Mouse (Mus musculus): ENCODE results near the gene Gm13697. TPM values are rescaled to one million over a fixed set of nuclear protein-coding genes. Genes with fewer than 3 reads are reported as not detected.
"Not testable (repeated sequence)": the region's sequence is repeated elsewhere in the genome, so short reads cannot be mapped to it uniquely, and the experiment has no call there.

The Gm13697 gene
- polyA plus RNA-seq (2015; fragmentation: Nextera tagmentation; extraction: Ambion mirVana) = not detected in 2 replicates

DNA sequence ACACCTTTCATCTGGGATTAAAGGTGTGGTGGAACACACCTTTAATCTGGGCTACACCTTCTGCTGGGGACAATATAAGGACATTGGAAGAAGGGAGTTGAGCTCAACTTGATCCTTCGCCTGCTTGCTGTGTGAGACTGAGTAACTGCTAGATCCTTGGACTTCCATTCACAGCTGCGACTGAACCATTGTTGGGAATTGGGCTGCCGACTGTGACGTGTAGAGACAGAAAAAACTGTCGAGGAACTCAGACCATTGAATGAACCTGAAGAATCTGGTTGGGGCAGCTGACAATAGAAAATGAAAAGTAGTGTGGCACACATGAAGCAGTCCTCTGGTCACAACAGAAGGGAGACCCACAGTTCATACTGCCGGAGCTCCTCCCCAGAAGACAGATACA lies at the start of gene Gm13697:
TSS of gene Gm13697 (plus strand) at position 301 of the 400 bp plus-strand sequence.
- not testable (repeated sequence) for H3K27ac ChIP-seq (ENCODE audit: low read length); H3K9me3 ChIP-seq (replicated peaks; ENCODE audit: control insufficient read depth, low read length); H3K4me3 ChIP-seq (ENCODE audit: low read length); H3K4me2 ChIP-seq (ENCODE audit: low read depth, low read length); ATAC-seq (replicated peaks; ENCODE audit: extremely low read depth, insufficient read depth, low FRiP score); H3K4me1 ChIP-seq (ENCODE audit: control insufficient read depth, insufficient read depth, low read length); H3K36me3 ChIP-seq (ENCODE audit: control insufficient read depth, insufficient read depth); H3K9ac ChIP-seq (ENCODE audit: low read length); H3K27me3 ChIP-seq (ENCODE audit: control insufficient read depth, insufficient read depth, low read length)
- no CpG with 5 or more reads among the region's 6 CpGs for WGBS

DNA sequence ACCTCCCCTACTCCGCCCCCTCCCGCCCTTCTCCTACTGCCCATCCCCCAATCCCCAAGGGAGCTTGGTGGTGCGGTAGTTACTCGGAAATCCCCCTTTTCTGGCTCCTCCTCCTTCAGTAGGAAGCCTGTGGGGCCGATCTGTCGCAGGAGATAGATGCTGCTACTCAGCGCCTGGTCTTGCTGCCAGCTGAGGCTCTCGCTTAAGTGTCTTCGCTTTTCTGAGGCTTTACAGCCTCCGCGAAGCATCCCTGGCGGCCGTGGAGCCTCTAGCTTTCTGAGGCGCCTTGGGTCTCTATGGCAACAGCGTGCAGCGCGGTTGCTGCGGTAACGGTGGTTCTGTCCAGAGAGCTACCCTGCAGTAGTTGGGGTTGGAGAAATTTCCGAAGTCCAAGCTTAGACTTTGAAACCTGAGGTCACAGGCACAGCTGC lies 43.6 kb upstream of the Gm13697 start, which contains the start of gene Zswim2:
TSS of gene Zswim2 (minus strand) at position 298 of the 431 bp plus-strand sequence.
- Histone ChIP-seq H3K27me3 (ENCODE audit: control insufficient read depth, insufficient read depth, low read length) (no peaks in the 10 kb centered on the region), H3K4me2 (ENCODE audit: low read depth, low read length) (peak within 1 kb of the TSS; percentile 59), H3K9me3 (replicated peaks; ENCODE audit: control insufficient read depth, low read length) (no peaks in the 10 kb centered on the region), H3K27ac (ENCODE audit: low read length) (no peak within 1 kb of the TSS), H3K36me3 (ENCODE audit: control insufficient read depth, insufficient read depth) (no peaks in the 10 kb centered on the region), H3K9ac (ENCODE audit: low read length) (no peak within 1 kb of the TSS), H3K4me3 (ENCODE audit: low read length) (peak within 1 kb of the TSS; percentile 33), H3K4me1 (ENCODE audit: control insufficient read depth, insufficient read depth, low read length) (peaks cover 4% of the 10 kb centered on the region)
- ATAC-seq (replicated peaks; ENCODE audit: extremely low read depth, insufficient read depth, low FRiP score) = 0 out of 2 replicates have a peak, but pooled peaks have one; percentile 45
- 2% methylated on average over 20 of the region's 20 CpGs for WGBS

DNA sequence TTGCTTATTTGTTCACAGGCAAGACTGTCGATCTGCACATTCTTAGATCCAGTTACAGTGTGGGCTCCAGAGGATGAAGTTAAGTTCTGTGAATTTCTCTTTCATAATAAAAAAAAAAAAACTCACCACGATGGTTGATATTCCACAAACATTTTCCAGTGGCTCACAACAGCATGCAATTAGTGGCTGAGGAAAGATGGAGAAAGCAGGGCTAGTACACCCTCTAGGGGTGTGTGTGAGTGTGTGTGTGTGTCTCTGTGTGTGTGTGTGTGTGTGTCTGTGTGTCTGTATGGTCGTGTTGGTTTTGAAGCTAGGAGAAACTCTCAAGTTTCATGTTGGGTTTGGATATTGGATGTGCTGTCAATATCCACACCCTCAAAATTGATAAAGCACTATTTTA lies 43.2 kb upstream of the Gm13697 start:
- ATAC-seq (replicated peaks; ENCODE audit: extremely low read depth, insufficient read depth, low FRiP score) = no peak
- Histone ChIP-seq H3K27me3 (ENCODE audit: control insufficient read depth, insufficient read depth, low read length) (no peaks in the 10 kb centered on the region), H3K9me3 (replicated peaks; ENCODE audit: control insufficient read depth, low read length) (no peaks in the 10 kb centered on the region), H3K9ac (ENCODE audit: low read length) (no peak overlapping the region), H3K4me3 (ENCODE audit: low read length) (peak overlapping the region; percentile 33; the same call in 1 of the 2 replicates), H3K27ac (ENCODE audit: low read length) (no peak overlapping the region), H3K4me1 (ENCODE audit: control insufficient read depth, insufficient read depth, low read length) (peaks cover 4% of the 10 kb centered on the region), H3K36me3 (ENCODE audit: control insufficient read depth, insufficient read depth) (no peaks in the 10 kb centered on the region), H3K4me2 (ENCODE audit: low read depth, low read length) (peak overlapping the region; percentile 59)
- 46% methylated on average over 3 of the region's 3 CpGs for WGBS

DNA sequence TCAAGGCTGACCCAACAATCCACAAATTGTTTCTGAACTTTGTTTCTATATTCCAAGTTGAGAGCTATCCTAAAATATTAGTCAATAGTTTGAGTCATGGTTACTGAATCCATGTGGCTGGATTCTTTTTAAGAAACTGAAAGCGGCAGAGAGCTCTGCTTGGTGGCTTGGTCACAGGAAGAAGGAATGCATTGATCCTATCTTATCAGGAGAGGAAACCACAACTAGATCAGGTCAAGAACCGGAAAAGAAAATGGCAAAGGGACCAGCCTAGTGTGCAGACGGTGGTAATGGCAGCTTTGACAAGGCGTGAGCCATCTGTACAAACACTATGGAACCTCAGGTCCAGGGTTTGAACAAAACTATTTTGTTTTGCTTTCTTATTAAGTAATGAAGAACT lies 42.8 kb upstream of the Gm13697 start:
- H3K27ac ChIP-seq (ENCODE audit: low read length) = no peak overlapping the region
- H3K9ac ChIP-seq (ENCODE audit: low read length) = no peak overlapping the region
- no peak overlapping the region for H3K4me3 ChIP-seq (ENCODE audit: low read length)
- WGBS = 37% methylated on average over 4 of the region's 4 CpGs
- H3K27me3 ChIP-seq (ENCODE audit: control insufficient read depth, insufficient read depth, low read length) = no peaks in the 10 kb centered on the region
- H3K36me3 ChIP-seq (ENCODE audit: control insufficient read depth, insufficient read depth) = no peaks in the 10 kb centered on the region
- H3K4me1 ChIP-seq (ENCODE audit: control insufficient read depth, insufficient read depth, low read length) = peaks cover 4% of the 10 kb centered on the region
- ATAC-seq (replicated peaks; ENCODE audit: extremely low read depth, insufficient read depth, low FRiP score) = no peak
- H3K4me2 ChIP-seq (ENCODE audit: low read depth, low read length) = no peak overlapping the region
- H3K9me3 ChIP-seq (replicated peaks; ENCODE audit: control insufficient read depth, low read length) = no peaks in the 10 kb centered on the region

DNA sequence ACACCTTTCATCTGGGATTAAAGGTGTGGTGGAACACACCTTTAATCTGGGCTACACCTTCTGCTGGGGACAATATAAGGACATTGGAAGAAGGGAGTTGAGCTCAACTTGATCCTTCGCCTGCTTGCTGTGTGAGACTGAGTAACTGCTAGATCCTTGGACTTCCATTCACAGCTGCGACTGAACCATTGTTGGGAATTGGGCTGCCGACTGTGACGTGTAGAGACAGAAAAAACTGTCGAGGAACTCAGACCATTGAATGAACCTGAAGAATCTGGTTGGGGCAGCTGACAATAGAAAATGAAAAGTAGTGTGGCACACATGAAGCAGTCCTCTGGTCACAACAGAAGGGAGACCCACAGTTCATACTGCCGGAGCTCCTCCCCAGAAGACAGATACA lies 29.1 kb upstream of the Gm13697 start, which contains the start of gene Gm13698:
TSS of gene Gm13698 (plus strand) at position 301 of the 400 bp plus-strand sequence.
- H3K4me1 ChIP-seq (ENCODE audit: control insufficient read depth, insufficient read depth, low read length); H3K9ac ChIP-seq (ENCODE audit: low read length); H3K4me2 ChIP-seq (ENCODE audit: low read depth, low read length); H3K36me3 ChIP-seq (ENCODE audit: control insufficient read depth, insufficient read depth); H3K4me3 ChIP-seq (ENCODE audit: low read length); H3K27me3 ChIP-seq (ENCODE audit: control insufficient read depth, insufficient read depth, low read length); H3K9me3 ChIP-seq (replicated peaks; ENCODE audit: control insufficient read depth, low read length); H3K27ac ChIP-seq (ENCODE audit: low read length); ATAC-seq (replicated peaks; ENCODE audit: extremely low read depth, insufficient read depth, low FRiP score): not testable (repeated sequence)
- WGBS = no CpG with 5 or more reads among the region's 6 CpGs

DNA sequence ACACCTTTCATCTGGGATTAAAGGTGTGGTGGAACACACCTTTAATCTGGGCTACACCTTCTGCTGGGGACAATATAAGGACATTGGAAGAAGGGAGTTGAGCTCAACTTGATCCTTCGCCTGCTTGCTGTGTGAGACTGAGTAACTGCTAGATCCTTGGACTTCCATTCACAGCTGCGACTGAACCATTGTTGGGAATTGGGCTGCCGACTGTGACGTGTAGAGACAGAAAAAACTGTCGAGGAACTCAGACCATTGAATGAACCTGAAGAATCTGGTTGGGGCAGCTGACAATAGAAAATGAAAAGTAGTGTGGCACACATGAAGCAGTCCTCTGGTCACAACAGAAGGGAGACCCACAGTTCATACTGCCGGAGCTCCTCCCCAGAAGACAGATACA lies 23.3 kb upstream of the Gm13697 start, which contains the start of gene Gm13693:
TSS of gene Gm13693 (plus strand) at position 301 of the 400 bp plus-strand sequence.
- no CpG with 5 or more reads among the region's 6 CpGs for WGBS
- H3K9me3 ChIP-seq (replicated peaks; ENCODE audit: control insufficient read depth, low read length); H3K4me2 ChIP-seq (ENCODE audit: low read depth, low read length); H3K36me3 ChIP-seq (ENCODE audit: control insufficient read depth, insufficient read depth); H3K27me3 ChIP-seq (ENCODE audit: control insufficient read depth, insufficient read depth, low read length); H3K4me3 ChIP-seq (ENCODE audit: low read length); H3K4me1 ChIP-seq (ENCODE audit: control insufficient read depth, insufficient read depth, low read length); H3K9ac ChIP-seq (ENCODE audit: low read length); H3K27ac ChIP-seq (ENCODE audit: low read length); ATAC-seq (replicated peaks; ENCODE audit: extremely low read depth, insufficient read depth, low FRiP score): not testable (repeated sequence)

DNA sequence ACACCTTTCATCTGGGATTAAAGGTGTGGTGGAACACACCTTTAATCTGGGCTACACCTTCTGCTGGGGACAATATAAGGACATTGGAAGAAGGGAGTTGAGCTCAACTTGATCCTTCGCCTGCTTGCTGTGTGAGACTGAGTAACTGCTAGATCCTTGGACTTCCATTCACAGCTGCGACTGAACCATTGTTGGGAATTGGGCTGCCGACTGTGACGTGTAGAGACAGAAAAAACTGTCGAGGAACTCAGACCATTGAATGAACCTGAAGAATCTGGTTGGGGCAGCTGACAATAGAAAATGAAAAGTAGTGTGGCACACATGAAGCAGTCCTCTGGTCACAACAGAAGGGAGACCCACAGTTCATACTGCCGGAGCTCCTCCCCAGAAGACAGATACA lies 17.5 kb upstream of the Gm13697 start, which contains the start of gene Gm13695:
TSS of gene Gm13695 (plus strand) at position 301 of the 400 bp plus-strand sequence.
- not testable (repeated sequence) for H3K9me3 ChIP-seq (replicated peaks; ENCODE audit: control insufficient read depth, low read length); H3K9ac ChIP-seq (ENCODE audit: low read length); H3K27ac ChIP-seq (ENCODE audit: low read length); H3K4me3 ChIP-seq (ENCODE audit: low read length); H3K4me1 ChIP-seq (ENCODE audit: control insufficient read depth, insufficient read depth, low read length); H3K4me2 ChIP-seq (ENCODE audit: low read depth, low read length); H3K27me3 ChIP-seq (ENCODE audit: control insufficient read depth, insufficient read depth, low read length); ATAC-seq (replicated peaks; ENCODE audit: extremely low read depth, insufficient read depth, low FRiP score); H3K36me3 ChIP-seq (ENCODE audit: control insufficient read depth, insufficient read depth)
- no CpG with 5 or more reads among the region's 6 CpGs for WGBS

DNA sequence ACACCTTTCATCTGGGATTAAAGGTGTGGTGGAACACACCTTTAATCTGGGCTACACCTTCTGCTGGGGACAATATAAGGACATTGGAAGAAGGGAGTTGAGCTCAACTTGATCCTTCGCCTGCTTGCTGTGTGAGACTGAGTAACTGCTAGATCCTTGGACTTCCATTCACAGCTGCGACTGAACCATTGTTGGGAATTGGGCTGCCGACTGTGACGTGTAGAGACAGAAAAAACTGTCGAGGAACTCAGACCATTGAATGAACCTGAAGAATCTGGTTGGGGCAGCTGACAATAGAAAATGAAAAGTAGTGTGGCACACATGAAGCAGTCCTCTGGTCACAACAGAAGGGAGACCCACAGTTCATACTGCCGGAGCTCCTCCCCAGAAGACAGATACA lies 11.7 kb upstream of the Gm13697 start, which contains the start of gene Gm13696:
TSS of gene Gm13696 (plus strand) at position 301 of the 400 bp plus-strand sequence.
- no CpG with 5 or more reads among the region's 6 CpGs for WGBS
- H3K27me3 ChIP-seq (ENCODE audit: control insufficient read depth, insufficient read depth, low read length); H3K9me3 ChIP-seq (replicated peaks; ENCODE audit: control insufficient read depth, low read length); H3K9ac ChIP-seq (ENCODE audit: low read length); H3K36me3 ChIP-seq (ENCODE audit: control insufficient read depth, insufficient read depth); ATAC-seq (replicated peaks; ENCODE audit: extremely low read depth, insufficient read depth, low FRiP score); H3K4me2 ChIP-seq (ENCODE audit: low read depth, low read length); H3K4me1 ChIP-seq (ENCODE audit: control insufficient read depth, insufficient read depth, low read length); H3K27ac ChIP-seq (ENCODE audit: low read length); H3K4me3 ChIP-seq (ENCODE audit: low read length): not testable (repeated sequence)

DNA sequence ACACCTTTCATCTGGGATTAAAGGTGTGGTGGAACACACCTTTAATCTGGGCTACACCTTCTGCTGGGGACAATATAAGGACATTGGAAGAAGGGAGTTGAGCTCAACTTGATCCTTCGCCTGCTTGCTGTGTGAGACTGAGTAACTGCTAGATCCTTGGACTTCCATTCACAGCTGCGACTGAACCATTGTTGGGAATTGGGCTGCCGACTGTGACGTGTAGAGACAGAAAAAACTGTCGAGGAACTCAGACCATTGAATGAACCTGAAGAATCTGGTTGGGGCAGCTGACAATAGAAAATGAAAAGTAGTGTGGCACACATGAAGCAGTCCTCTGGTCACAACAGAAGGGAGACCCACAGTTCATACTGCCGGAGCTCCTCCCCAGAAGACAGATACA lies 5.9 kb upstream of the Gm13697 start, which contains the start of gene Gm13694:
TSS of gene Gm13694 (plus strand) at position 301 of the 400 bp plus-strand sequence.
- not testable (repeated sequence) for ATAC-seq (replicated peaks; ENCODE audit: extremely low read depth, insufficient read depth, low FRiP score); H3K27me3 ChIP-seq (ENCODE audit: control insufficient read depth, insufficient read depth, low read length); H3K4me1 ChIP-seq (ENCODE audit: control insufficient read depth, insufficient read depth, low read length); H3K4me2 ChIP-seq (ENCODE audit: low read depth, low read length); H3K4me3 ChIP-seq (ENCODE audit: low read length); H3K36me3 ChIP-seq (ENCODE audit: control insufficient read depth, insufficient read depth); H3K27ac ChIP-seq (ENCODE audit: low read length); H3K9me3 ChIP-seq (replicated peaks; ENCODE audit: control insufficient read depth, low read length); H3K9ac ChIP-seq (ENCODE audit: low read length)
- WGBS = no CpG with 5 or more reads among the region's 6 CpGs
